In the genomic region with DNA sequence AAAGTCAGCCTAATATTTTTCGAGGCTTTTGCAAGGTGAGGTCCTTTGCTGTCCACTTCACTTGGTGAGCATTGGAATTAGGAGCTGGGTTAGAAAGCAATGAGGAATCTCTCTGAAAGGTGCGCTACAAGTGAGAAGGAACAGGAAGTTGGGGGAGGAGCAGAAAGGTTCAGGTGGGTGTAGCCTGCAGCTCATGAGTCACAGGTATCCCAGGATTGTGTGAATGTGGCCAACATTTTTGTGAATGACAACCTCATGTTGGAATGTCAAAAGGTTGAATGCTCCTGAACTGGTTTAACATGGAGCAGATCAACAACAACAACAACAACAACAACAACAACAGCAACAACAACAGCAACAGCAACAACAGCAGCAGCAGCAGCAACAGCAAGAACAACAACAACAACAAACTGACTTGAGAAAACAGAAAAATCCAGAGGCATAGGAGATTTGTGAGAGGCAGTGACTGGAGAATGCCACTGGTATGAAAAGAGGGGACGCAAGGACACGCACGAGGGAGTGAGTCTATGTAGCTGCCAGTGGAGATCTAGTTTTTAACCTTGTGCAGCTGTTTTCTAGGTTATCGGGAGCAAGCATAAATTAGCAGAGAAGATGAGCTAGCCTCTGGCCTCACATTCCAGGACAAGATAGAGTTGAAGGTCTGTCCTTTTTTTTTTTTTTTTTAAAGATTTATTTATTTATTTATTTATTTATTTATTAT, we compare ENCODE assay signal across 25 mouse cellular contexts.
A peak's percentile ranks its signal among the peaks of the same experiment; 100 is the strongest.
DNase-seq lines count a peak whose midpoint lies in the region; ATAC-seq and TF ChIP-seq lines count a peak whose summit lies in the region.
"Had no signal": no experiment of that assay in that cellular context is flagged by ENCODE, and none has a peak within 500 bp of the region (broad histone marks: within the 10 kb centered on the region; RNA-seq: fewer than 3 reads in every experiment).

No protein-coding gene starts in this region.

- ATAC-seq in limb, embryonic 14.5 days (ENCODE audit: low FRiP score, low read depth): peak; percentile 30; the same call in 1 of the 2 replicates
- no peak for ATAC-seq in midbrain, embryonic 15.5 days (replicated peaks)
- ATAC-seq: hindbrain, embryonic 16.5 days; midbrain, embryonic 16.5 days had no signal

- H3K4me2 ChIP-seq in limb, embryonic 14.5 days (replicated peaks; ENCODE audit: low read depth, low read length, severe bottlenecking): no peak overlapping the region
- no peak overlapping the region for H3K4me2 ChIP-seq in midbrain, embryonic 15.5 days
- H3K4me2 ChIP-seq: kidney, embryonic 15.5 days; limb, embryonic 15.5 days; liver, embryonic 13.5 days; lung, embryonic 14.5 days; stomach, embryonic 15.5 days had no signal

- H3K4me1 ChIP-seq in limb, embryonic 14.5 days (ENCODE audit: control insufficient read depth, insufficient read depth, low read length): peaks cover 6% of the 10 kb centered on the region
- H3K4me1 ChIP-seq in limb, embryonic 10.5 days: peaks cover 26% of the 10 kb centered on the region
- H3K4me1 ChIP-seq in midbrain, embryonic 15.5 days: peaks cover 13% of the 10 kb centered on the region
- H3K4me1 ChIP-seq: stomach, embryonic 15.5 days had no signal

- 78% methylated on average over 6 of the region's 6 CpGs for WGBS in limb, embryonic 14.5 days
- WGBS in limb, embryonic 10.5 days: 81% methylated on average over 6 of the region's 6 CpGs
- WGBS in midbrain, embryonic 15.5 days: 82% methylated on average over 6 of the region's 6 CpGs

- H3K9ac ChIP-seq in limb, embryonic 14.5 days (ENCODE audit: low read depth, low read length, severe bottlenecking): no peak overlapping the region
- H3K9ac ChIP-seq in midbrain, embryonic 15.5 days: no peak overlapping the region
- H3K9ac ChIP-seq: kidney, embryonic 15.5 days; limb, embryonic 15.5 days; liver, embryonic 13.5 days; lung, embryonic 14.5 days; stomach, embryonic 15.5 days had no signal

- H3K9me3 ChIP-seq in limb, embryonic 14.5 days (ENCODE audit: control insufficient read depth, low read length): no peaks in the 10 kb centered on the region
- H3K9me3 ChIP-seq in limb, embryonic 10.5 days (replicated peaks): no peaks in the 10 kb centered on the region
- no peaks in the 10 kb centered on the region for H3K9me3 ChIP-seq in midbrain, embryonic 15.5 days
- H3K9me3 ChIP-seq: heart, embryonic 10.5 days; kidney, embryonic 15.5 days; limb, embryonic 15.5 days; liver, embryonic 13.5 days; midbrain, embryonic 10.5 days; stomach, embryonic 15.5 days had no signal

- no peaks in the 10 kb centered on the region for H3K27me3 ChIP-seq in limb, embryonic 14.5 days (ENCODE audit: control insufficient read depth, insufficient read depth, low read length)
- no peaks in the 10 kb centered on the region for H3K27me3 ChIP-seq in limb, embryonic 10.5 days (ENCODE audit: low read depth, poor library complexity, severe bottlenecking)
- H3K27me3 ChIP-seq in midbrain, embryonic 15.5 days (replicated peaks): no peaks in the 10 kb centered on the region
- H3K27me3 ChIP-seq: limb, embryonic 15.5 days; liver, embryonic 13.5 days; stomach, embryonic 15.5 days had no signal

- DNase-seq in heart, adult 11 months: peak; percentile 87
- DNase-seq in heart, adult 18-20 months: no peak
- no peak for DNase-seq in limb, embryonic 14.5 days (ENCODE audit: low spot score)
- no peak for DNase-seq in limb, embryonic 10.5 days (ENCODE audit: low spot score)
- DNase-seq in 3T3-L1 (ENCODE audit: low read depth, low spot score): peak; percentile 30
- peak; percentile 47 for DNase-seq in lung, postnatal 25 days (ENCODE audit: low spot score)
- DNase-seq: adrenal gland, postnatal 25 days; cerebellum, adult 2 months; cerebellum, postnatal 14 days; gastrocnemius, postnatal 25 days; kidney, adult 18-20 months; kidney, postnatal 25 days; liver, embryonic 13.5 days; lung, embryonic 14.5 days; right cerebral cortex, postnatal 25 days; thymus, postnatal 14 days had no signal

- H3K36me3 ChIP-seq in limb, embryonic 14.5 days (ENCODE audit: control insufficient read depth, insufficient read depth, low read length): no peaks in the 10 kb centered on the region
- no peaks in the 10 kb centered on the region for H3K36me3 ChIP-seq in limb, embryonic 10.5 days
- H3K36me3 ChIP-seq in midbrain, embryonic 15.5 days (replicated peaks): no peaks in the 10 kb centered on the region
- H3K36me3 ChIP-seq: heart, embryonic 10.5 days; kidney, embryonic 15.5 days; limb, embryonic 15.5 days; liver, embryonic 13.5 days; midbrain, embryonic 10.5 days; stomach, embryonic 15.5 days had no signal

- no peak for TF ChIP-seq POLR2A in limb, embryonic 14.5 days (IDR thresholded peaks at IDR 0.05; ENCODE audit: borderline replicate concordance, extremely low read depth, insufficient read depth, insufficient read length)

- H3K27ac ChIP-seq in limb, embryonic 14.5 days (replicated peaks; ENCODE audit: low read depth, low read length): no peak overlapping the region
- H3K27ac ChIP-seq in limb, embryonic 10.5 days: no peak overlapping the region
- H3K27ac ChIP-seq in midbrain, embryonic 15.5 days: no peak overlapping the region
- H3K27ac ChIP-seq: kidney, embryonic 15.5 days; limb, embryonic 15.5 days; liver, embryonic 13.5 days; midbrain, embryonic 10.5 days; stomach, embryonic 15.5 days had no signal

- H3K4me3 ChIP-seq in limb, embryonic 14.5 days (replicated peaks; ENCODE audit: low read length): no peak overlapping the region
- H3K4me3 ChIP-seq in limb, embryonic 10.5 days: no peak overlapping the region
- H3K4me3 ChIP-seq in midbrain, embryonic 15.5 days: no peak overlapping the region
- H3K4me3 ChIP-seq: erythroblast, embryonic 14.5 days; heart, embryonic 10.5 days; kidney, embryonic 15.5 days; limb, embryonic 15.5 days; liver, embryonic 13.5 days; midbrain, embryonic 10.5 days; stomach, embryonic 15.5 days had no signal

Comparison
In these comparisons a context has a peak if more than half of its experiments do, and no peak if none do; other contexts are left out.
1. DNase-seq: peak in heart, adult 11 months (single experiment), 3T3-L1 (single experiment) and lung, postnatal 25 days (single experiment); none in heart, adult 18-20 months (0 of 2), limb, embryonic 14.5 days (single experiment) and limb, embryonic 10.5 days (single experiment).